Mouse (Mus musculus) liver, embryonic 11.5 days (tissue): ENCODE results near the gene Zcchc4. TPM values are rescaled to one million over a fixed set of nuclear protein-coding genes. Genes with fewer than 3 reads are reported as not detected.

ENCODE experiments used
- ATAC-seq: fragments of 200-750 bp; cut with Nextera tagmentation; replicated peaks from 2 replicates; pipeline ENCODE4 v1.8.0; 2017; ENCODE audit warnings: moderate number of reproducible peaks, mild to moderate bottlenecking, moderate TSS enrichment, moderate library complexity; ENCODE audit not compliant: low FRiP score
- DNase-seq: peaks from one replicate; pipeline ENCODE4 v3.0.0-alpha.2; 2017; ENCODE audit warnings: low spot score
- H3K27ac ChIP-seq: fragments of 300-500 bp; sonication (generic); 2 replicates; pipeline ENCODE4 v1.5.1; 2014; ENCODE audit warnings: mild to moderate bottlenecking, low read depth, low read length, control low read depth
- H3K27me3 ChIP-seq: fragments of 300-500 bp; sonication (generic); replicated peaks from 2 replicates; pipeline ENCODE4 v1.6.1; 2014; ENCODE audit warnings: low read length, mixed read lengths; ENCODE audit not compliant: control insufficient read depth, insufficient read depth
- H3K36me3 ChIP-seq: fragments of 300-500 bp; sonication (generic); 2 replicates; pipeline ENCODE4 v1.6.1; 2014; ENCODE audit warnings: mild to moderate bottlenecking, low read length, moderate library complexity, mixed read lengths; ENCODE audit not compliant: control insufficient read depth, insufficient read depth
- H3K4me1 ChIP-seq: fragments of 300-500 bp; sonication (generic); replicated peaks from 2 replicates; pipeline ENCODE4 v1.6.1; 2014; ENCODE audit warnings: low read length, mixed read lengths; ENCODE audit not compliant: control insufficient read depth, insufficient read depth
- H3K4me2 ChIP-seq: fragments of 300-500 bp; sonication (generic); 2 replicates; pipeline ENCODE4 v1.6.1; 2014; ENCODE audit warnings: mild to moderate bottlenecking, control low read depth, moderate library complexity
- H3K4me3 ChIP-seq: fragments of 300-500 bp; sonication (generic); 2 replicates; pipeline ENCODE4 v1.5.1; 2014; ENCODE audit warnings: low read depth, low read length, control low read depth
- H3K9ac ChIP-seq: fragments of 300-500 bp; sonication (generic); 2 replicates; pipeline ENCODE4 v1.6.1; 2014; ENCODE audit warnings: low read depth, low read length, control low read depth
- H3K9me3 ChIP-seq: fragments of 300-500 bp; sonication (generic); 2 replicates; pipeline ENCODE4 v1.6.1; 2016; ENCODE audit warnings: low read length, inconsistent platforms, mixed read lengths; ENCODE audit not compliant: control insufficient read depth
- WGBS: fragments of 180-500 bp; shearing (Covaris S2); extraction: QIAGEN DNeasy Blood & Tissue Kit; methylation state at CpG from one replicate; pipeline ENCODE4 v1.1.7; 2014; 5-methylcytosine and 5-hydroxymethylcytosine counted together
- polyA plus RNA-seq: library from polyadenylated mRNA; unstranded; fragments of >200 nt; fragmentation: Nextera tagmentation; extraction: Ambion mirVana; gene quantifications from 2 replicates; pipeline ENCODE4 v1.2.1, GENCODE M21; 2014

Zcchc4 gene
- polyA plus RNA-seq, 1 experiment from 2014 or later: 17.5 TPM

DNA sequence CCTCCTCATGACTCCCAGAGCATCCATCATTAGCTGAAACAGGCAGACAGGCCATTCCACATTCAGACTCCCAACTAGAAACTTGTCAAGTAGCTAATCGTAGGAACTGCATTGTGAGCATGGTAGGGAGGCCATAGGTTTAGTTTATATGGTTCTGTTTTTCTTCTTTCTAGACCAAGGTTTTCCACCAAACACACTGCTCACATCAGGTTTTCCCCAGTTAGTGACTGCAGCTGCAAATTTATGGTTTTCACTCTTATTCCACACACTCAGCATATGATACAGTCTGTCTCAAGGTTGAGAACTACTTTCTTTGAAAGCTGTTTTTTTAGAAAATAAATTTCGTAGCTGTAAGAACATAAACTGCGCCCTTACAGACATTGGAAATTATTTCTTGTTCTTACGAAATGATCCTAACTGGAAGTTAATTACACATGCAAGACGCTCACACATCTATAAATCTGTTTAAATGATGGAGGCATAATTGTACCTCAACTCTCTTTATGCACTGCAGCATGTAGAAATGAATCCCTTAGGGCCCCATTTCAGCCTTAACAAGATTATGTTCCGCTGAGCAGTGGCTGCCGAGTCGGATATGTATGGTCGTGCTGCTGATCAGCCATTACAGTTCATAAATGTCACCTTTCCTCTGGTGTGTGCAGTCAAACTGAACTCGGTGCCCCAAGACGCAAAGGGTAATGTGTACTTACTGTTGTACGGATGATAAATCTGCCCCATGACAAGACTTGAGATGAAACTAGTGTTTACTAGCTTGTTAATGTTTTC lies 93.9 kb downstream of the Zcchc4 start:
- no peaks in the 10 kb centered on the region for H3K9me3 ChIP-seq
- no peak overlapping the region for H3K9ac ChIP-seq
- no peak for DNase-seq
- H3K4me2 ChIP-seq: no peak overlapping the region
- peaks cover 13% of the 10 kb centered on the region for H3K36me3 ChIP-seq
- H3K27me3 ChIP-seq: no peaks in the 10 kb centered on the region
- H3K4me1 ChIP-seq: no peaks in the 10 kb centered on the region
- no peak for ATAC-seq
- no peak overlapping the region for H3K4me3 ChIP-seq
- no peak overlapping the region for H3K27ac ChIP-seq
- WGBS: 88% methylated on average over 12 of the region's 12 CpGs

DNA sequence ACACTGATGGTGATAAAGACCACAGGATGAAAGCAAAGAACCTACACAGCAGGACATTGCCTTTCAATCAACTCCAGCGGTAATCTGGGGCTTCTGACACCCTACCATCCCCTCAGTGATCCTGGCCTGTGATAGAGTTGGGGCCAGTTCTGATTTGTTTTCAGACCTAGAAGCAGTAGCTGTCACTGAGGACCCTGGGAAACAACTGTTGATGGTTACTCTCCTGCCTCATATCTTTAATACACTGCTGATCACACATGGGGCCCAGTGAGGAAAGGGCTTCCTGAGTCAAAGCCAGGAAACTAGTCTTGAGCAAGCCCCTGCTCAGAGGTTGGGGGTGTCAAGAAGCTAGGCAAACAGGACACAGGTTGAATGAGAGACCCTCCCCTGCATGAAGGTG lies 96.3 kb downstream of the Zcchc4 start:
- H3K27ac ChIP-seq: no peak overlapping the region
- H3K4me1 ChIP-seq: no peaks in the 10 kb centered on the region
- H3K36me3 ChIP-seq: peaks cover 6% of the 10 kb centered on the region
- no peaks in the 10 kb centered on the region for H3K27me3 ChIP-seq
- H3K9ac ChIP-seq: no peak overlapping the region
- H3K4me3 ChIP-seq: no peak overlapping the region
- ATAC-seq (no peak), DNase-seq (no peak)
- 18% methylated on average over 1 of the region's 1 CpGs for WGBS
- no peaks in the 10 kb centered on the region for H3K9me3 ChIP-seq
- H3K4me2 ChIP-seq: no peak overlapping the region

DNA sequence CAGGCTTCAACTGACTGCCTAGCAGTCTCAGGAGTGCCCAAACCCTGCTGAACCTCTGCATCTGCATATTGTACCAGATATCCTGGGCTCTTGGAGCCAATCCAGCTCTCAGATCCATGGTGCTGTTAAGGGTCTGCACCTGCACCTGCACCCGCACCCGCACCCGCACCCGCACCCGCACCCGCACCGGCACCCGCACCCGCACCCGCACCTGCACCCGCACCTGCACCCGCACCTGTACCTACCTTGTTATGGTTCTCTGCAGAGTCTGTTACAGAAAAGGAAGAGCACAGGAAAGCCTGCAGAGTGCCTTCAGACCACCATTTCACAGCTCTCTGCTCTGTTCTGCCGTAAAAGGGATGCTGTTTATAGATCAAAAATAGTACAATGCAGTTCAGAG lies 96.8 kb downstream of the Zcchc4 start:
- H3K4me1 ChIP-seq: no peaks in the 10 kb centered on the region
- H3K9me3 ChIP-seq: no peaks in the 10 kb centered on the region
- ATAC-seq (no peak), DNase-seq (no peak)
- 93% methylated on average over 13 of the region's 13 CpGs for WGBS
- no peak overlapping the region for H3K9ac ChIP-seq
- H3K36me3 ChIP-seq: peaks cover 4% of the 10 kb centered on the region; the same call in 1 of the 2 replicates
- H3K4me2 ChIP-seq: no peak overlapping the region
- H3K27ac ChIP-seq: no peak overlapping the region
- no peak overlapping the region for H3K4me3 ChIP-seq
- no peaks in the 10 kb centered on the region for H3K27me3 ChIP-seq

Other genes with a start within 250 kb of the Zcchc4 start
- 0.84 and 1.0 TPM in 2 replicates for gene Lgi2, start 208.9 kb upstream of the Zcchc4 start, polyA plus RNA-seq
- 12.7 and 15.0 TPM in 2 replicates for gene Sepsecs, start 105.7 kb upstream of the Zcchc4 start, polyA plus RNA-seq
- gene Pi4k2b, start 33.8 kb upstream of the Zcchc4 start, polyA plus RNA-seq: 20.8 and 26.9 TPM in 2 replicates
- 63.4 and 72.4 TPM in 2 replicates for gene Anapc4, start 58.6 kb downstream of the Zcchc4 start, polyA plus RNA-seq